Mouse (Mus musculus): ENCODE results near the gene P2ry2.
A peak's percentile ranks its signal among the peaks of the same experiment; 100 is the strongest.

Gene P2ry2

DNA sequence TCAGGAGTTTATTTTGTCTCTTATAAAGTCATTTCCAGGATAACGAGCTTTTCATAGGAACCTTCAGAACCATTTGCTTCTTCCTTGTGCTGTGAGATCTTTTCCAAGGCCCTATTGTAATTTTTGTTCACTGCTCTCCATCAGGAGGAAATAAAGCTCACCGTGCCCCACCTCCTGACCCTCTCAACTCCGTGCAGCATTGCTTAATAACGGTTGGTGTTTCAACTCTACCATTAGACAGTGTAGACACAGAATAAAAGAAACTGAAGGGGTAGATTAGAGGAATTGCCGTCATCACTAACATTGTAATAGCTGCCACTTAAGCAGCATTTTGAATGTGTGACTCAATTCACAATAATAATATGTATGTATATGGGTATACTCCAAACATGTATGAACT lies 14.2 kb upstream of the P2ry2 start:
- no peak for DNase-seq

DNA sequence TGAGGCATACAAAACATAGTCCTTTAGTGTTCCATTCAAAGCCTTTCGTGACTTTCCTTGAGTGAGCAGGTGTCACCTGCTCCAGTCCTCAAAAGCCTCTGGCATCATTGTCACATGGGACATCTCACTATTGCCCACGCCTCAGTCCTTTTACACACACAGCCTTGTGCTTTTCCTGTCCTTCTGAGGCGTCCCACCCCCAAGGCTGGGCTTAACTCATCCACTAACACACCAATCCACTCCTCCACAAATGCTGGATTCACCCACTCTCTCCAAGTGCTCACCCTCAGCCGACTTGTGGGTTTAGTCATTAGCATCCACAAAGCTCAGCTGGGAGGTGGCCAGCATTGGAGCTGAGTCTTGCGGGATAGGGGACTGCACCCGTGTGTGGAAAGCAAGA lies 4.8 kb upstream of the P2ry2 start:
- no peak for DNase-seq

DNA sequence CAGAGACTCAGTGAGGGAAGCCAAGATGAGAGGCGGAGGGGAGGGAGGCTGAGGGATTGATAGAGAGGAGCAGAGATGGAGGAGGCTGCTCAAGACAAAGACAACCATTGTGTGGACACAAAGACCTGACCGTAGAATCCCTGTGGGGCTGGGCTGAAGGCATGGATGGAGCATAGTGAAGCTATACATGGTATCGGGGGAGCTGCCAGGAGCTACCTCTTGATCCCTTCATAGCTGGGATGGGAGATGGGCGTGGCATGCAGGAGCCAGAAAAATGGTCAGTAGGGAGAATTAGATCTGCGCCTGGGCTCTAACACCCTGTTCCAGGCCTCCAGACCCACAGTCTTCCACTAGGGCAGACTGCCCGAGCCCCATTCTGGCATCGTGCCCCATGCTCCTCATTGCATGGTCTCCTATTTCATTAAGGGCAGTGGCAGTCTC lies 4.4 kb upstream of the P2ry2 start:
- no peak for DNase-seq

DNA sequence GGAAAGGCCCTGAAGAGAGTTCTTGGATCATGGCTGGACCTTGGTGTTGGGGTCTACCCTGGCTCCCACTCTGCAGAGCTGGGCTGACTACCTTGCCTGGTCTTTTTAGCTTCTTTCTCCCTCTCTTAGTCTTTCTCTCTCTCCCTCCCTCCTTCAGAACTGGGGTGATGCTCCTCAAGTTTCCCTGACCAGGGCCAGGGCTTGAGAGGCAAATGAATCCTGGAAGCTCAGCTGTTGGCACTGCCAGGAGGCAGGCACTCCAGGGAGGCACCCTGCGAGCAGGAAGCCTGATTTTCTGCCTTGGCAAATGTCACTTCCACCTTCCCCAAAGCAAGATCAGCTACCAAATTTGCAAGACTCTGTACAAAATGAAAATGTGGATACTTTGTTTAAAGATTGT lies 2.3 kb upstream of the P2ry2 start:
- no peak for DNase-seq

DNA sequence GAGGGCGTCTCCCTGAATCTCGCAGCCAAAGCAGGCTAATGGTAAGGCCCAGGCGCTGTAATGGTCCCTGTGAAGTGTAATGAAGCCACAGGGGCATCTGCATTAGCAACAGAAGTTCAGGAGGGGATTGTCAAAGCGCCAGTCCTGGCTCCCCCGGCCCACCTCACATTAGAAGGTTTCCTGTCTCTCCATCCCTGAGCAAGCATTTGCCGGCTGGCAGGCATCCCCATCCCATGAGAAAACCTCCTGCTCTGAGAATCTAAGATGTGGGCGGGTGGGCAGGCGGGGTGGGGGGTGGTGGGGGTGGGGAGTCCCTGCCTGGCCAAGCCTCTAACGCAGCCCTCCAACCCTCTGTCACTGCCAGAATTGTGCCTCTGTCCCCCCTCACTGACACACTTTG lies 1.4 kb upstream of the P2ry2 start:
- DNase-seq: no peak

DNA sequence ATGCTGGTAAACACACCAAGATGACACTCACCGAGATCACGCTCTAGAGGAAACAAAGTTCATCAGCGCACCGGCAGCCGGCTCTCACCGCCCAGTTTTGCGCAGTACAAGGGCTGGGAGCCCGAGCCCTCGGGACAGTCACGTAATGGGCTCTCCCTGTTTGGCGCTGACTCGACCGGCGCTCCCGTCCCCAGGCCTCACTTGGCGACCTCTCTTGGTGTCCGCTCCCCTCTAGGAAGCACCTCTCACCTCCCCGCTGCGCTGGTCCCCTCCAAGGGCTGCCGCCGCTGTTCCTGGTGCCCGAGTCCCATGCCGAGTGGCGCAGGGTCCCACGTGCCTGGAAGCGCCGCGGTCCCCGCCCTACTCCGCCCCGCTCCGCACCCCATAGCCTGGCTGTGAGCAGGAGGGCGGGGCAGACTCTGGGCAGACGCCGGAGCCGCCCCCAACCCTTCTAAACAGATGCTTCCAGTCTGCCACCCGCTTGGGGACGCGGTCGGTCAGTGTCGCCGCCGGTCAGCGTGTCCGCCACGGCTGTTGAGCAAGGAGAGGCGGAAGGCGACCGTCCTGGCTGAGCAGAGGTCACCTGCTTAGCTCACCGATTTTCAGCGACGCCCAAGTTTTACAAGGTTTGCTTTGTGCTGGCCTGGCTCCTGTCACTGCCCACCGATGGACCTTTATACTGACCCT lies 842 bp downstream of the P2ry2 start:
- peak; percentile 30 to 45 for DNase-seq

DNA sequence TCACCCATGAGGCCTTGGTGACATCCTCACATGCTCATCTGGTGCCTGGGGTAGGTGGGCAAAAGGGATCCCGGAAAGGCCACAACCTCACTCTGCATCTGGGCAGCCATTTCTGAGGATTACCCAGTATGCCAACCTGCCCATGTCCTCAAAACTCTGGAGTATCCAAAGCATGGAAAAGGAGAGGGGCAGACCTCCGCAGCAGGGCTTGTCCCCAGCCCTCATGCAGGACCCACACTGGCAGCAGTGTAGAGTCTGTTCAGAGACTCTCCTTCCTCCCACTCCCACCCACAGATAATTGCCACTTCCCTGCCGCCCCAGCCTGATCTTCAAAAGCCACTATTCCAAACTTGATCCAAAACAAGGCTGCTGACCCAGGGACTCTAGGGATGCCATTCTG lies 1.9 kb downstream of the P2ry2 start:
- DNase-seq: no peak

DNA sequence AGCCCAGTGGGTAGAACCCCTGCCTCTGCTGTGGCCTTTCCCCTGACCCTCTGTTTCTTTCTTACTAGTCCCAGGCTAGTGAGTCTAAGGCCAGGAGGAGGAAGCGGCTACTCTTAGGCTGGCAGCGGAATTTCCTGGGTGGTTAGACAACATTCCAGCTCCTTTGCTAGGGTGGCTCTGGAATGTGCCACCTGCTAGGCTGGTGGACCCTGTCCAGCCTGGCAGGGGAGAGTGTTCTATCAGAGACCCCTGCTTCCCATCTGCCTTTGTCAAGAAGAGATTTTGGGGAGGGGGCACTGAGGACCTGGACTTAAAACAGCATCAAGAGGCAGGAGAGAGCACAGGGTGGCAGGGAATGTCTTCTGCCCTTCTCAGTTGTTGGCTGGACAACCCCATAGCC lies 6.5 kb downstream of the P2ry2 start:
- no peak for DNase-seq

DNA sequence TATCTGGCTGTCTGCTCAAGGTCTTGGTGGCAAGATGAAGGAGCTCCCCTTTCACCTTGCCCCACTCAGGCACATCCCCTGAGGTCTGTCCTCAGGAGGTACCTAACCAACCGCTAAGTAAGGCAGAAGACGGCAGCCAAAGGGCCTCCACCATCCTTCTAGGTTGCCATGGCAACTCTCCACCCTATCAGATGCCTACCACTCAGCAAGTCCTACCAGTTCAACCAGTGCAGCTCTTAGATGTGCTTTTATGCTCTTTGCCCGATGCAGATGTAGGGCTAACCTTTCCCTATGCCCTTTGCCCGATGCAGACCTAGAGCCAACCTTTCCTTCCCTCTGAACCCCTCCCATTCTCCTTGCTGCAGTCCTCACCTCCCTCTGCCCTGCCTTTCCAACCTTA lies 7.5 kb downstream of the P2ry2 start:
- DNase-seq: no peak

DNA sequence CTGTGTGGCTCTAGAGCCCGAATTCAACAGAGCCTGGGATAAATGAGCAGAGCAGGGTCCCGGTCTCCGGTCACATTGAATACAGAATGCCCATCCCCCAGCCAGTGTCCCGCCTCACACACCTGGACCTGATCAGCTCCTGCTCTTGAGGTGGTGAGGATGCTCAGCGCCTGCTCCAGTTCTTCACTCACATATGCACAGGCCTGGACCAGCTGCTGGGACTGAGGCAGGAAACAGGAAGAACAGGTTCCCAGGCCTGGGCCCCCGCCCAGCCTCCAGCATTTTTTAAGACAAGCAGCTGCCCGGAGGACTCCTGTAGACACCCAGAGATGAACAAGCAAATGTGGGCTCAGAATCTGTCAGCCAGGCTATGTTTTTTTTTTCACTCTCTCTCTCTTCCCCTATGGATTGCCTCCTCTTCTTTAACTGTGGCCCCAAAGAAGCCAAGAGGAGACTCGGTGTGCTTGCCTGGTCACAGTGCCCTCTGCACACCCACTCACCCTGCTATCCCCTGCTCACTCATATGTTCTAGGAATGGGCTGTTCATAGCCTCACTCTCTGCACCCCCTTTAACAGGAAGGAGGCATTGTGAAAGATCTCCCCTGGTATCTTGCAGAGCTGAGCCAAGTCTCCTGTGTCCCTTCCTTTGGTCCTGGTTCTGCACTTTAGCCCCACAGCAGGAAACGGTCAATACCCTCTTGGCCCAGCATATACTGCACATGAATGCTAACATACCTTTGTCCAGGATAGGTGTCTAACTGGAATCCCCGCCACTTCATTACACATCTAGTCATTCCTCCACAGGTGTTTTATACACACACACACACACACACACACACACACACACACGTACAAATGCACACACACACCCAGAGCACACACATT lies 9.0 kb downstream of the P2ry2 start:
- no peak for DNase-seq

DNA sequence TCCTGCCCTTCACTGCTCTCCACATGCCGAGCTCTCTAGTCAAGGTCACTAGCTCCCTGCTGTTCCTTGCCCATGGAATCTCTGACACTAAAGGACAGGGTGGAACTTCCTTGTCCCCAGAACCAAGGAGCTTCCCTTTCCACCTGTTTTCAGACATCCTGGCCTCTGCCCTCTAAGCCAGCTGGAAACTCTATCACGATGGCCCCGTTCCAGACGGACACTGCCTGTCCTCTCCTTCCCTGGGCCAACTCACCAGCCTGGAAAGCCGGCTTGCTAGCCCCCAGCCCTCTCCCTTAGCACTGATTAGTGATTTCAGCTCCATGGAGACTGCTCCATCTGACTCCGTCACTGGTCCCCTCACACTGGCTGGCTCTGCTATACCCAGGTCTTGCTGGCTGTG lies 10.4 kb downstream of the P2ry2 start:
- no peak for DNase-seq

DNA sequence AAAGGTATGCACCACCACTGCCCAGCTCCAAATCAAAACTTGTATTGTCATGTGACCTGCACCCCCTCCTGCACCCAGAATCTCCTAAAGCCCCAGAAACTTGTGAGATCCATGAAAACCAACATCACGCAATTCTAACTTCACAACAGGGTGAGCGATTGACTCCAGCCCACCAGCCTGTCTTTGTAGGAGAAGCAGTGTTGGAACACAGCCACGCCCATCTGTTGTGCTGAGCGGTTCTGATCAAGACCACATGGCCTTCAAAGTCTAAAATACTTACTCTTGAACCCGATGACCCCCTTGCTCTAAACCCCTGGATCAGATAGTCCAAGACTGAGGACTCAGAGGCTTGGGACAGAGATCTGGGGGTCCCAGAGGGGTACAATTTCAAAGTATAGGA lies 13.0 kb downstream of the P2ry2 start:
- no peak for DNase-seq

DNA sequence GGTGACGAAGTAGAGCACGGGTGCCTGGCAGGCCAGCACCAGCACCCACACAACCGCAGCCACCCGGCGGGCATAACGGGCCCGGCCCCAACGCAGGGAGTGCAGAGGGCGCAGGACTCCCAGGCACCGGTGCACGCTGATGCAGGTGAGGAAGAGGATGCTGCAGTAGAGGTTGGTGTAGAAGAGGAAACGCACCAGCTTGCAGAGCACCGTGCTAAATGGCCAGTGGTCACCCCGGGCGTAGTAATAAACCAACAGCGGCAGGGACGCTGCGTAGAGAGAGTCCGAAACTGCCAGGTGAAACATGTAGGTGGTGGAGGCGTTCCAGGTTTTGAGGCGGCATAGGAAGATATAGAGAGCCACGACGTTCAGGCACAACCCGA lies 14.1 kb downstream of the P2ry2 start:
- no peak for DNase-seq

DNA sequence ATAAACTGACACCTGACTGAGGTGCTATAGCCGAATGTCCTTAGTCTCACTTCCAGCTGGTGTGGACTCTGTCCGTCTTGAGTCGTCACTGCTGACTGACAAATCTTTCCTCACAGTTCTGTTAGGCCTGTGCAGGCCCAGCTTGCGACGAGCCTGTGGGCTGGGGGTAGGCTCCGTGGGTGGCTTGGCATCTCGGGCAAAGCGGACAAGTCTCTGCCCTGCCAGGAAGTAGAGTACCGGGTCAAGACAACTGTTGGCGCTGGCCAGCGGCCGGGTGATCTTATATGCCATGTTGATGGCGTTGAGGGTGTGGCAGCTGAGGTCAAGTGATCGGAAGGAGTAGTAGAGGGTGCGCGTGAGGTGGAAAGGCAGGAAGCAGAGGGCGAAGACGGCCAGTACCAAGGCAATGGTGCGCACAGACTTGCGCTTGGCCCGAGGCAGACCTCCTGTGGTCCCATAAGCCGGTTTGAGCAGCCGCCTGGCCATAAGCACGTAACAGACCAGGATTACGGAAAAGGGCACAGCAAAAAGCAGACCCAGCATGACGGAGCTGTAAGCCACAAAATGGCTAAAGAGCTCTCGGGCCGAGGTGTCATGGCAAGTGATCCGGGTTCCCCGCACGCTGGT lies 14.6 kb downstream of the P2ry2 start:
- DNase-seq: no peak

DNA sequence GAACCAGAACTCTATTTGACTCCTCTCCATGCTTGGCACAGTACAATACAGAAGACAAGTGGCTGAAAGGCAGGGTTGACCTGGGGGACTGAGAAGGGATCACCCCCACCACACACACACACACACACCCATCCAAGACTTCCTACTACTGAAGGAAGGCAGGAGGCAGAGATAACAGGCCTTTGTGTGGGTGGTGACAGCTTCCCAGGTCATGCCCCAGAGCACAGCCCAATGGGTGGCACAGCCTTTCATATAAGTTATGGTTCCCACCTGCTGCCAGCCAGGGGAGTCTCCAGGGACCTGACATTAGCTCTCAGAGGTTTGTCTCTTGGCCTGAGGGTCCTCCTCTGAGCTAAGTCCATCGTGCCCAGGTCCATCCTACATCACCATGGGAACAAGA lies 15.5 kb downstream of the P2ry2 start:
- DNase-seq: no peak

DNA sequence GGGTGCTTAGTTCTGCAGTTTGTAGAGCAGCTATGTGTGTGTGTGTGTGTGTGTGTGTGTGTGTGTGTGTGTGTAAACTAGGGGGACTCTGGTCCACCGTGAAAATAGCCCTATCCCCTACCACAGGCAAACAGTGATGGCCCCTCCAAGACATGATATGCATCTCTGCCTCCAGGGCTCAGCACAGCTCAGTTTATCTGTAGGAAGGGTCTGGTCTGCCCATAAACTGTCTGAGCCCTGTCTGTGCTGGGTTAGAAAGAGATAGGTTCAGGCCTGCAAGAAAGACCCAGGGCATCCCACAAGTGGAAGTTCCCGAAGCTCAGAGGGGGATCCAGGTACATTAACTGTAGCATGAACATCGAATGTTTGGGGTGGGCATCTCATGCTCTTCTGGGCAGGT lies 16.7 kb downstream of the P2ry2 start:
- no peak for DNase-seq

DNA sequence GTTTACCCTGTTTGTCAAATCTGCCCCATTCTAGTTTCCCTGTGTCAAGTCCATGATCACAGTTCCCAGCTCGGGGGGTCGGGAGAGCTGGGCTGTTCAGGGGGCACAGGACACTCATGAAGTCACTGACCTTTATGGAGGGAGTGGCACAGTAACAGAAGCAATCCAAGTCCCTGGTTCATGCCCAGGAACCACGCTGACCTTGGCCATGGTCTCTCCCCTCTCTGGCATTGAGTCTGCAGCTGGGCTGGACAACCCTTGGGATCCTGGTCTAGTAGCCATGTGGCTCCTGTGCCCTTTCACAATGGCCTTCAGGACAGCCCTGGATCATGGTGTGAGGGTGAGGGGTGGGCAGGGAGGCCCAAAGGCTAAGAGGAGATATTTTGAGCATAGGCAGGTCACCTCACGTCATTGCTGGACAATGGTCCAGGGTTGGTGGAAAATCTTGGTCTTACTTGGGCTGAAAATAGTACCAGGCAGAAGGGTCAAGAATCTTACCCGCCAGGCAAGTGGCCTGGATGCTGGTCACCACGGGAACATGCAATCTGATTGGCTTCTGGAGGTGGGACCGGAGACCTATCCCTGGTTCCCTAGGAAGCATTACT lies 17.3 kb downstream of the P2ry2 start:
- DNase-seq: no peak

DNA sequence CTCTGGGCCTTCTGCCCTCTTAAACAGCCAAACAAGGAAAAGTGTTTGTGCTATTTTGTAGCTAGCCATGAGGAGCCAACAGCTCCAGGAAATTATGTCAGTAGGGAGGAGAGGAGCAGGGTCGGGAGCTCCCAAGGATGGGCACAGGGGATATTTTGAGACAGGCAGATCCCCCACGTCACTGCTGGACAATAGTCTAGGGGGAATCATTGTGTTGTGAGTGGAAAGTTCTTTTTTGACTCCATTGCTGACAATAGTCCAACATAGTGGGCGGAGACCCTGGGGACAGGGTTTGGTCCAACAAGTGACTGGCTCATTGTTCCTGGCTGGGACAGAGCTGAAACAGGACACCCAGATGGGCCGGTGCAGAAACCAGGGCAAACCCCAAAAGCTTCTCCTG lies 19.5 kb downstream of the P2ry2 start:
- no peak for DNase-seq

DNA sequence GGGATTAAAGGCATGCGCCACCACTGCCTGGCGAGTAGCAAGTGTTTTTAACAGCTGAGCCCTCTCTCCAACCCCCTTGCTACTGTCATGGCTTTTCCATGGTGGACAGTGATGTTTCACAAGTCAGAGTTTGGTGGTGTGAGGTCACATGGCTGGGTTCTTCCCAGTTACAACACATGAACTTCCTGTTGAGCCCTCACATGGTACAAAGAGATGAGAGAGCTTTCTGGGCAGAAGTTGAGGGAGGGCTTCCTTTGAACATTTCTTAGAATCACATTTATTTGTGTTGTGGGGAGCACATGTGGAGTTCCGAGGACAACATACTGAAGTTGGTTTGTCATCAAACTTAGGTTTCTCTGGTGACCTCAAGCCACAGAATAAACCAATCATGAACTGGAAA lies 20.7 kb downstream of the P2ry2 start:
- DNase-seq: no peak

DNA sequence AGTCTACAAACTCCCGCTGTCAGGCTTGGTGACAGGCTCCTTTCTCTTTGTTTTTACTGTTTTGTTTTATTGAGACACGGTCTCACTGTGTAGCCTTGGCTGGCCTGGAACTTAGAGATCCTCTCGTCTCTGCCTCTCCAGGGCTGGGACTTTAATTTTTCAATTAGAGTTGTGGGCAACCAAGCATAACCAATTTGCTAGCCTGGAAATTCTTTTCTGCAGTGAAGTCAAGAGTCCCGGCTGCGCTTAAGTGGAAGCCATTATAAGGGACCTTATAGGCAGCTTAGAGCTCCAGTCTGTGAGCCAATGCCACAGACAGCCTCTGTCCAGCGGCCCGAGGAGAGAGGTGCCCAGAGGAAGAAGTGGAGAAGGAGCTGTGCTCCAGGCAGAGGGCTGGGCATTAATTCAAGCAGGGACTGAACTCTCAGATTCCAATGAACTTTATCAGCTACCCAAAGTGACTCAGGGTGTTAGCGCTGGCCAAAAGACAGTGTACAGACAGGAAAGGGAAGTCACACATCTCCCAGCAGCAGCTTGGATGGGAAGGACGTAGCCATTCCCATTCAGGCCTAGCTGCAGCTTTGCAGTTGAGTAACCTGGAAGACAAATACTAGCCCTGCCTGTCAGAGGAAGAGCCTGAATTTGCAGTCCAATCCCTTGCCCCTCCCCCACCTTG lies 21.9 kb downstream of the P2ry2 start:
- DNase-seq: no peak

DNA sequence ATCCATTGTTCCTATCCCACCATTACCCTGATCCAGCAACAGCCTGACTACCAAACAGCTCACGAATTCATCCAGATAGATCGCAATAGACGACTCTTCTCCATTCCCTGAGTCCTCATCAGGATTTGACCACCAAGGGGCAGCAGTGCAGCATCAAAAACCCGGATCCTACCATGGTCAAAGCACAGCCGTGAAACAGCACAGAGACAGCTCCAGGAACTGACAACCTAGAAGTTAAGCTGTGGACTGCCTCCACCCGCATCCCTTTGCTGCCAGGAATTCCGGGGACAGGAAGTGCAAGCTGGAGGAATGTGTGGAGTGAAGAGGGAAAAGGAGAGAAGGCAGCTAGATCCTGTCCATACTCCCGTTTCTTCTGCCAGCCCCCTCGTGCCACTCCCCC lies 24.6 kb downstream of the P2ry2 start:
- DNase-seq: peak; percentile 46 to 59

DNA sequence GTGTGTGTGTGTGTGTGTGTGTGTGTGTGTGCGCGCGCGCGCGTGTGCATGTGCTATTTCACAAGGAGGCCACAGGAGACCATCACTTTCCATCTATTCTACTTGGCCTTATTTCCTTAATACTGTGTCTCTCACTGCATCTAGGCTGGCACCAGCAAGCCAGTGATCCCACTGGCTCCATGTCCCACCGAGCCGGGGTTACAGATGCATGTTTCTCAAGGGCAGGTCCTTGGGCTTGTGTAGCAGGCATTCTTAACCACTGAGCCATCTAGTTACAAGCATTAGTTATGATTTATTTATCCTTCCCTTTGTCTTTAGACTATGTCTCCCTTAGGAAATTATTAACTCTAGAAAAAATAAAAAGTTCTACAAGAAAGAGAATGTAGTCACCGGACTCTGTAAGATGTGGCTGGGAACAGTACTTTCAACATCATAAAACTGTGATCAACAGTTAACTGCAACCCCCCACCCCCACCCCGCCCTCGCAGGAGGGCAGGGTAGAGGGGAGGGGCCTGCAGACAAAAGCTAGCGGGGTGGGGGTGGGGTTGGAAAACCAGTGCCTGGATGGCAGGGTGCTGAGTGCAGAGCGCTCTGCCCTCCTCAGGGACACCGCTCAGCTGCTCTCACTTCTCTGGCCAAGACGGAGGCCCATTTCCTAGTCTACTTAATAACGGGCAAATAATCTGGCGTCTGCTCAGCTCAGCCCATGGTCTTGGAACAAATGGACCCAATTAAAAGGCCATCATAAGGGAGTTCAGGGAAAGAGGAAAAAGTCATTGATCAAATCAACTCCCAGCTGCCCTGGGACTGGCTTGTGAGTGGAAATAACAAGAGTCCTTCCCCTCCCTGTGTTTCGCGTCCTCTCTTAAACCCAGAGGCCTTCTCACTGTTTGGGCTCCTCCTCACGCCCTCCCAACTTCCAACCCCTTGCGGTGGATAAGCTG lies 27.9 kb downstream of the P2ry2 start:
- no peak for DNase-seq

Measured in spleen, adult 18-20 months (tissue).